Mouse (Mus musculus) adrenal gland (tissue): ENCODE measurements around the gene 4921504E06Rik.

Source experiments
- intact Hi-C: fragments of 180-260 bp; cut with DNase I; formaldehyde crosslinking; loops from one replicate; pipeline ENCODE4 v1.15.1; 2025

4921504E06Rik gene

DNA sequence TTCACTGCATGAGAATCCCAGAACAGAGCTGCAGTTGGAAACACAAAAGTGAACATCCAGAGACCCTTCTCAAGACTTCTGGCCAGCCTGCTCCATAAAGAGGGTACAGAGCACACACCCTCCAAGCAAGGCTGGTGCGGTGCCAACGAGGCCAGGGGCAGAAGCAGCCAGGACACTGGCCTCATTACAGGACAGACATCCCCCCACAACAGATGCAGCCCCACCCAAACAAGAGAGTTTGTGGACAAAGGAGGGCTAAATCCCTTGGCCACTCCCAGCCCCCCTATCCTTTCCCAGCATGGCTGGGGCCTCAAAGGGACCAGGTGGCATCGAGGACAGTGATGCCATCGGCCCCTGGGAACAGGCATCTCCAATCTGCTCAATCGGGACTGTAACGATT is 130.6 kb downstream of the 4921504E06Rik start:
- intact Hi-C loops, result no loop called here

DNA sequence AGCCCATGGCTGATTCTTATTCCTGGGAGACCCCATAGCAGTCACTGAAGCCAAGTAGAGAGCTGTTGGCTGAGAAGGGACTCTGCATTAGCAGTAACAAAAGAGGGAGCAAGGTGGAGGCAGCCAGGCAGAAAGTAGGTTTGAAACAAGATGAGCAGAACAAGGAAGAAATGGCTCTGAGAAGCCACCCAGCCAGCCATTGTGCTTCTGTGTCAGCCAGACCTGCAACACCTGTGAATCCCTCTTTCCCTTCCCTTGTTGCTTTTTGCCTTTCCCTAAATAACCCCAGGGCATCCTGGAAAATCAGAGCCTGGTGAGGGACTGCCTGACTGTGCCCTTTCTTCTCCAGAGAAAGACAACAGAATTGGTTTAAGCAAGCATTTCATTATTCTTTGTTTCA is 131.5 kb downstream of the 4921504E06Rik start:
- intact Hi-C loops, result no loop called here

DNA sequence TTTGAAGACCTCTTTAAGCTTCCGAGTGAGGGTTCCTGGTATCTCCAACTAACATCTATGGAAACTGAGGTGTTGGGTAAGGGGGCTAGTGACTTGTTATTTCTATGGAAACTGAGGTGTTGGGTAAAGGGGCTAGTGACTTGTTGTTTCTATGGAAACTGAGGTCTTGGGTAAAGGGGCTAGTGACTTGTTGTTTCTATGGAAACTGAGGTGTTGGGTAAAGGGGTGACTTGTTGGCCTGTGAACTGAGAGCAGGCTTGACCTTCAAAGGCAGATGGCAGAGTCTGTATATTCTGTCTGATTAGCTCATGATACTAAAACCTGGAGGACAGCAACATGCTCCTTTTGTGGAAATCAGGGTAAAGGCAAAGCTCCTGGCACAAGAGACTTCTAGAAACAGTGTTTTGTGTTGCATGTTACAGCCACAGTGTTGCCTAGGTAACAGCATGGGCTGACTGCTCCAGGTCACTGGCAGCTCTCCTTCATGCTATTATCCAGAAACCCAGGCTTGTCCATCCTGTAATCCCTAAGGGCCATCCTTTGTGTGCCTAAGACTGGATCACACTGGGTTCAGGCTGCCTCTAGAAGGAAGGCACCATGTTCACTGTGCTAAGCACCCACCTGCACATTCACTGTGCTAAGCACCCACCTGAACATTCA is 133.9 kb downstream of the 4921504E06Rik start:
- intact Hi-C loops, result loop anchor here (5.0 to 10.0 kb wide), 2 partner anchors 307 to 495 kb away; no protein-coding TSS in a partner anchor

DNA sequence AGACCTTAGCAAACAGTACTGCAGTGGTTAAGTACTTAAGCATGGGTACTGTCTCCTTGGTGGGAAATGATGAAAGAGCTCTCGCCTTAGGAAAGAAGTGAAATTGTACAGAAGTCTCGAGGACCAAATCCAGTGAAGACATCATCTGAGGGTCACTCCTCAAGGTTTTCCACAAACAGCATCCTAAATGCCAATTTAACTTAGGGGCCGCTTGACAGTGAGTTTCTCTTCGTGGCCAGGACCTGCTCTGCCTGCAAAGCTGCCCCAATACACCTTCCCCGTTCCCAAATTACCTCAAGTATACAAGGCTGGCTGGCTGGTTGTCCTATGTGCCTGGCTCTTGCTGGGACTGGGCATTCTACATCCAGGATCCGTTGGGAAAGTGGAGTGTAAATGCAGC is 137.6 kb downstream of the 4921504E06Rik start:
- intact Hi-C loops, result loop anchor here (5.0 to 10.0 kb wide), 2 partner anchors 311 to 499 kb away; no protein-coding TSS in a partner anchor

DNA sequence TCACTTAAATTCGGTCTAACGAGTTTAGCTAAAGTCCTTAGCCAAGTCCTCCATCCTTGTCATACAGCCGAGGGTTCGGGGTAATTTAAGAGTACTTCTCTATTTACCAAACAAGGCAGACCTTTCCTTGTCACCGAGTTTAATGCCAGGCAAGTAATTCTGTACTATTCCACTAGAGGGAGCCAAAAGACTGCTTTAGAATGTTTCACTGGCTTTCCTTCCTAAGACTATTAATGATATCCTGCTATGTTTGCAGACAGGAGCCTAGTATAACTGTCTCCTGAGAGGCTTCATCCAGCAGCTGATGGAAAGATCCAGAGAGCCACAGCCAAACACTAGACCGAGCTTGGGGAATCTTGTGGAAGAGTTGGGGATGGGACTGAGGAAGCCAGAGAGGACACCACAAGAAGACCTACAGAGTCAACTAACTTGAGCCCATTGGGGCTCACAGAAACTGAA is 138.6 kb downstream of the 4921504E06Rik start:
- intact Hi-C loops, result loop anchor here (2.0 to 10.0 kb wide), 3 partner anchors 106 to 500 kb away; no protein-coding TSS in a partner anchor

DNA sequence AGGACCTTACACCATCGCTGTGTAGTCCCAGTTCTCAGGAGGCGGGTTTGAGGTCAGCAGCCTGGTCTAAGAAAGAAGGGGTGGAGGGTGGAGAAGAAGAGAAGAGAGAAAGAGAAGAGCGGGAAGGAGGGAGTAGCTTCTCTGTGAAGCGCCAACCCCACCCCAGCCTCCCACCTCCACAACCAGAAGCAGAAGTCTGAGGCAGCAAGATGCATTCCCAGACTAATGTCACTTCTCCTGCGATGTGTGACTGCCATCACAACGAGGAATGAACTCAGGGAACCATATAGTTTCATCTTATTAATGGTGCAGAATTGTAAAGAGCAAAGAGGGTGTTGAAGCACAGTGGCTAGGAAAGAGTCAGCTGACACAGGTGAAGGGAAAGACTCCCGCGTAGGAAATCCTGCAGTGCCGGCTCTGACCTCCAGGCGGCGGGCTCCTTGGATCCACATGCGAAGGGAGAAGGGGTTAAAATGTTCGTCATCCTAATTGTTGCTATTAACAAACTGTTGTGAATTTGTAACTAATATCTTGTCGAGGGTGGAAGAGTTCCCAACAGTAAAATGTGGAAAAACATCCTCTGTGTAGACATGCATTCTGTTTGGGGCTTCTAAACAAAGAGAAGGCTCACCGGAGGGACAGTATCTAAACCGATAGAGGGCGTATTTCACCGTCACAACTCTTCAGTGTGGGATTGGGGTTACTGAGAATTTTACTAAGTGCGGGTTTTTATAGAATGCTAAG is 139.3 kb downstream of the 4921504E06Rik start:
- intact Hi-C loops, result loop anchor here (2.0 to 10.0 kb wide), 2 partner anchors 106 to 500 kb away; no protein-coding TSS in a partner anchor
